Mouse (Mus musculus) stomach, postnatal 0 days (tissue): ENCODE measurements around the gene Pfkp.

Experiments
- CTCF ChIP-seq: IDR thresholded peaks from 2 replicates; pipeline ENCODE4 v1.5.1; 2016; ENCODE audit warnings: antibody characterized with exemption, low read depth, mild to moderate bottlenecking, moderate library complexity
- EP300 ChIP-seq: optimal IDR thresholded peaks from 2 replicates; pipeline ENCODE3; 2016; ENCODE audit warnings: antibody characterized with exemption

DNA sequence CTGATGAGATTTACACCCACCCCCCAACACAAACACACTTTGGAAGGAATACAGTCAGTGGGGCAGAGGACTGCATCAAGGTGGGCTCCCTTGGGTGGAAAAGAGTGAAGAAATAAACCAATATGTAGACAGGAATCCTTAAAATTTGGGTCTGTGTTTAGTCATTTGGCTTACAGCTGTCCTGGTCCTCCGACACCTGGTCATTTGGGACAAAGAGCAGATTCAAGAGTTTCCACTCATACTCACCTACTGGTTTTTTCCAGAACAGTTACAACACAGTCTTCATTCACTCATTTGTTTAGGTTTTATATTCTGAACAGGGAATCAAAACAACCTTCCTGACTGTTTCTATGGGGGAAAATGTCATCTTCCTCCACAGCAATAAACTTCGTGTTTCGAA, 9.6 kb downstream of the Pfkp start:
- no peak for TF ChIP-seq CTCF
- no peak for TF ChIP-seq EP300
